Mouse (Mus musculus) midbrain, embryonic 14.5 days (tissue): ENCODE measurements at regions not wholly inside any gene's neighbourhood (a gene's known extent, or its start where the extent isn't known, plus 50 kb on each side); places are given as distances from the start of the nearest gene placed in this dataset.

Experiments
- ATAC-seq: fragments of 200-750 bp; cut with Nextera tagmentation; 2 replicates; pipeline ENCODE4 v1.8.0; 2017; ENCODE audit warnings: moderate number of reproducible peaks, moderate library complexity; ENCODE audit not compliant: low FRiP score, low TSS enrichment
- DNase-seq: peaks from one replicate; pipeline ENCODE4 v3.0.0-alpha.2; 2015
- H3K27ac ChIP-seq: fragments of 300-500 bp; sonication (generic); replicated peaks from 2 replicates; pipeline ENCODE4 v1.5.1; 2014; ENCODE audit warnings: mild to moderate bottlenecking, low read depth, low read length, moderate library complexity
- H3K27me3 ChIP-seq: fragments of 300-500 bp; sonication (generic); 2 replicates; pipeline ENCODE4 v1.6.1; 2014; ENCODE audit warnings: low read length, control low read depth, mixed read lengths; ENCODE audit not compliant: control insufficient read depth, insufficient read depth
- H3K36me3 ChIP-seq: fragments of 300-500 bp; sonication (generic); 2 replicates; pipeline ENCODE4 v1.6.1; 2014; ENCODE audit warnings: low read length, control low read depth; ENCODE audit not compliant: control insufficient read depth, insufficient read depth
- H3K4me1 ChIP-seq: fragments of 300-500 bp; sonication (generic); 2 replicates; pipeline ENCODE4 v1.6.1; 2014; ENCODE audit warnings: mild to moderate bottlenecking, antibody characterized with exemption, low read length, control low read depth; ENCODE audit not compliant: control insufficient read depth, insufficient read depth
- H3K4me2 ChIP-seq: fragments of 300-500 bp; sonication (generic); 2 replicates; pipeline ENCODE4 v1.6.1; 2014; ENCODE audit warnings: mild to moderate bottlenecking, low read length, moderate library complexity
- H3K4me3 ChIP-seq: fragments of 300-500 bp; sonication (generic); replicated peaks from 2 replicates; pipeline ENCODE4 v1.5.1; 2014; ENCODE audit warnings: low read depth, low read length
- H3K9ac ChIP-seq: fragments of 300-500 bp; sonication (generic); replicated peaks from 2 replicates; pipeline ENCODE4 v1.6.1; 2014; ENCODE audit warnings: mild to moderate bottlenecking, low read length, moderate library complexity
- H3K9me3 ChIP-seq: fragments of 300-500 bp; sonication (generic); 2 replicates; pipeline ENCODE4 v1.6.1; 2016; ENCODE audit warnings: low read length, control low read depth, mixed read lengths; ENCODE audit not compliant: control insufficient read depth
- WGBS: fragments of 180-500 bp; shearing (Covaris S2); extraction: QIAGEN DNeasy Blood & Tissue Kit; methylation state at CpG from one replicate; pipeline ENCODE4 v1.1.7; 2014; 5-methylcytosine and 5-hydroxymethylcytosine counted together

- no peaks in the 10 kb centered on the region for H3K36me3 ChIP-seq
Observed at GRCm38 (mm10) chr1:72065090-72065489, 147.0 kb downstream of the Mreg start.

GRCm38 (mm10) chr1:72060393-72060792, 151.7 kb downstream of the Mreg start:
- Histone ChIP-seq H3K27ac (no peak overlapping the region), H3K9ac (no peak overlapping the region), H3K27me3 (no peaks in the 10 kb centered on the region), H3K4me1 (0 out of 2 replicates have a peak, but pooled peaks cover under 1% of the 10 kb centered on the region), H3K4me2 (no peak overlapping the region), H3K9me3 (no peaks in the 10 kb centered on the region), H3K4me3 (no peak overlapping the region), H3K36me3 (no peaks in the 10 kb centered on the region)
- ATAC-seq, result no peak
- 80% methylated on average over 5 of the region's 5 CpGs for whole genome bisulfite sequencing
- no peak for DNase-seq

More at GRCm38 (mm10) chr1:72065090-72065489, 147.0 kb downstream of the Mreg start:
- H3K27me3 ChIP-seq, result no peaks in the 10 kb centered on the region
- DNase-seq, result peak; percentile 85
- peak overlapping the region; percentile 37 for H3K4me2 ChIP-seq
- ATAC-seq, result peak; percentile 66
- 0 out of 2 replicates have a peak overlapping the region, but pooled peaks have one; percentile 17 for H3K9ac ChIP-seq
- no peak overlapping the region for H3K27ac ChIP-seq
- 40% methylated on average over 13 of the region's 13 CpGs for WGBS
- 0 out of 2 replicates have a peak, but pooled peaks cover 3% of the 10 kb centered on the region for H3K4me1 ChIP-seq
- H3K9me3 ChIP-seq, result no peaks in the 10 kb centered on the region
- H3K4me3 ChIP-seq, result no peak overlapping the region

GRCm38 (mm10) chr1:72058045-72058703, 153.9 kb downstream of the Mreg start:
- DNase-seq (no peak), ATAC-seq (no peak)
- H3K4me3 ChIP-seq, result no peak overlapping the region
- no peaks in the 10 kb centered on the region for H3K4me1 ChIP-seq
- WGBS, result 80% methylated on average over 7 of the region's 7 CpGs
- H3K27ac ChIP-seq, result no peak overlapping the region
- no peaks in the 10 kb centered on the region for H3K9me3 ChIP-seq
- no peak overlapping the region for H3K9ac ChIP-seq
- H3K27me3 ChIP-seq, result no peaks in the 10 kb centered on the region
- no peak overlapping the region for H3K4me2 ChIP-seq
- H3K36me3 ChIP-seq, result no peaks in the 10 kb centered on the region

GRCm38 (mm10) chr1:72054541-72054940, 157.6 kb downstream of the Mreg start:
- Histone ChIP-seq H3K27ac (no peak overlapping the region), H3K4me2 (no peak overlapping the region), H3K36me3 (no peaks in the 10 kb centered on the region), H3K27me3 (no peaks in the 10 kb centered on the region), H3K4me1 (no peaks in the 10 kb centered on the region), H3K9me3 (no peaks in the 10 kb centered on the region), H3K9ac (no peak overlapping the region), H3K4me3 (no peak overlapping the region)
- DNase-seq (no peak), ATAC-seq (no peak)
- WGBS, result 90% methylated on average over 1 of the region's 1 CpGs

- ATAC-seq (no peak), DNase-seq (no peak)
- H3K4me3 ChIP-seq, result no peak overlapping the region
- no peak overlapping the region for H3K9ac ChIP-seq
- H3K27me3 ChIP-seq, result no peaks in the 10 kb centered on the region
- H3K4me1 ChIP-seq, result no peaks in the 10 kb centered on the region
- H3K36me3 ChIP-seq, result no peaks in the 10 kb centered on the region
- no peak overlapping the region for H3K4me2 ChIP-seq
- no peaks in the 10 kb centered on the region for H3K9me3 ChIP-seq
- 95% methylated on average over 3 of the region's 3 CpGs for WGBS
- H3K27ac ChIP-seq, result no peak overlapping the region
Observed at GRCm38 (mm10) chr1:72050858-72051257, 161.2 kb downstream of the Mreg start.

- 82% methylated on average over 2 of the region's 2 CpGs for WGBS
- Histone ChIP-seq H3K27me3 (no peaks in the 10 kb centered on the region), H3K4me1 (no peaks in the 10 kb centered on the region), H3K4me2 (no peak overlapping the region), H3K9ac (no peak overlapping the region), H3K4me3 (no peak overlapping the region), H3K36me3 (no peaks in the 10 kb centered on the region), H3K9me3 (no peaks in the 10 kb centered on the region), H3K27ac (no peak overlapping the region)
- DNase-seq (no peak), ATAC-seq (no peak)
Observed at GRCm38 (mm10) chr1:72046072-72046471, 166.0 kb downstream of the Mreg start.

GRCm38 (mm10) chr1:72038518-72038917, 173.6 kb downstream of the Mreg start:
- 67% methylated on average over 9 of the region's 9 CpGs for WGBS
- no peak overlapping the region for H3K9ac ChIP-seq
- H3K36me3 ChIP-seq, result no peaks in the 10 kb centered on the region
- no peak overlapping the region for H3K4me2 ChIP-seq
- no peak overlapping the region for H3K4me3 ChIP-seq
- H3K27me3 ChIP-seq, result no peaks in the 10 kb centered on the region
- DNase-seq (no peak), ATAC-seq (no peak)
- H3K9me3 ChIP-seq, result no peaks in the 10 kb centered on the region
- no peaks in the 10 kb centered on the region for H3K4me1 ChIP-seq
- no peak overlapping the region for H3K27ac ChIP-seq

GRCm38 (mm10) chr1:72036600-72036999, 175.5 kb downstream of the Mreg start:
- no peaks in the 10 kb centered on the region for H3K36me3 ChIP-seq
- no peak overlapping the region for H3K27ac ChIP-seq
- no peak overlapping the region for H3K9ac ChIP-seq
- H3K4me1 ChIP-seq, result no peaks in the 10 kb centered on the region
- H3K9me3 ChIP-seq, result no peaks in the 10 kb centered on the region
- H3K4me3 ChIP-seq, result no peak overlapping the region
- DNase-seq (no peak), ATAC-seq (no peak)
- H3K27me3 ChIP-seq, result no peaks in the 10 kb centered on the region
- no peak overlapping the region for H3K4me2 ChIP-seq
- 79% methylated on average over 5 of the region's 5 CpGs for WGBS

- Histone ChIP-seq H3K4me1 (no peaks in the 10 kb centered on the region), H3K4me2 (no peak overlapping the region), H3K9me3 (no peaks in the 10 kb centered on the region), H3K27ac (no peak overlapping the region), H3K27me3 (no peaks in the 10 kb centered on the region), H3K36me3 (no peaks in the 10 kb centered on the region), H3K4me3 (no peak overlapping the region), H3K9ac (no peak overlapping the region)
- ATAC-seq (no peak), DNase-seq (no peak)
- 84% methylated on average over 5 of the region's 5 CpGs for WGBS
Observed at GRCm38 (mm10) chr1:72036141-72036540, 176.0 kb downstream of the Mreg start.
